Mouse (Mus musculus) liver, embryonic 14.5 days (tissue): ENCODE results near the gene Stx8.

Source experiments
- CTCF ChIP-seq: IDR thresholded peaks from 2 replicates; pipeline ENCODE4 v1.5.1; 2016; ENCODE audit warnings: antibody characterized with exemption, low read depth, control low read depth
- EP300 ChIP-seq: IDR thresholded peaks from 2 replicates; pipeline ENCODE4 v1.6.1; 2016; ENCODE audit warnings: antibody characterized with exemption, low read depth

DNA sequence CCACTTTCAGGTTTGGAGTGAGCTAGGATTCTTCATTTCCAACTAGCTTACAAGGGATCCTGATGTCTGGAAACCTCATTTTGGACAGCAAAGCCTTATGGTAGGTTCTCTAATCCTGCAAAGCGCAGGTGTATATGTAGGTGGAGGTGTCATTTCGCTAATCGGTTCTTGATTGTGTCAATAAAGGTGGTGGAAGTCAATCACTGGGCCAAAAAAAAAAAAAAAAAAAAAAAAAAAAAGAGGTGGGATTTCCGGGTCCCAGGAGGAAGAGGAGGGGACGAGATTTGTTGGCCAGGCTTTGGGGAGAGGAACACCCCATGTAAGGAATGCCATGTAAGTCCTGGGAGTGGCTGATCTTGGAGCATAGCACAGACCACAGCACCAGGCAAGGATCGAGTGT lies 11.6 kb upstream of the Stx8 start:
- TF ChIP-seq CTCF (no peak), EP300 (no peak)
